Mouse (Mus musculus) embryonic facial prominence, embryonic 11.5 days (tissue): Measurements from ENCODE around the gene Gls2. TPM values are rescaled to one million over a fixed set of nuclear protein-coding genes. Genes with fewer than 3 reads are reported as not detected.

Experiments used
- ATAC-seq: fragments of 200-750 bp; cut with Nextera tagmentation; replicated peaks from 2 replicates; pipeline ENCODE4 v1.8.0; 2017; ENCODE audit warnings: low read depth; ENCODE audit not compliant: insufficient number of reproducible peaks, low FRiP score, low TSS enrichment
- DNase-seq: peaks from one replicate; pipeline ENCODE4 v3.0.0-alpha.2; 2015; ENCODE audit warnings: low spot score
- H3K27ac ChIP-seq: fragments of 300-500 bp; sonication (generic); replicated peaks from 2 replicates; pipeline ENCODE4 v1.5.1; 2014; ENCODE audit warnings: mild to moderate bottlenecking, low read depth, low read length, control low read depth
- H3K27me3 ChIP-seq: fragments of 300-500 bp; sonication (generic); 2 replicates; pipeline ENCODE4 v1.6.1; 2014; ENCODE audit warnings: mild to moderate bottlenecking, low read length, moderate library complexity, mixed read lengths; ENCODE audit not compliant: control insufficient read depth, insufficient read depth
- H3K36me3 ChIP-seq: fragments of 300-500 bp; sonication (generic); replicated peaks from 2 replicates; pipeline ENCODE4 v1.6.1; 2014; ENCODE audit warnings: low read depth, mild to moderate bottlenecking, low read length, moderate library complexity, mixed read lengths; ENCODE audit not compliant: control insufficient read depth, insufficient read depth
- H3K4me1 ChIP-seq: fragments of 300-500 bp; sonication (generic); 2 replicates; pipeline ENCODE4 v1.6.1; 2014; ENCODE audit warnings: low read length, mixed read lengths; ENCODE audit not compliant: control insufficient read depth, insufficient read depth
- H3K4me2 ChIP-seq: fragments of 300-500 bp; sonication (generic); 2 replicates; pipeline ENCODE4 v1.6.1; 2014; ENCODE audit warnings: low read depth, mild to moderate bottlenecking, control low read depth, low read length, moderate library complexity
- H3K4me3 ChIP-seq: fragments of 300-500 bp; sonication (generic); 2 replicates; pipeline ENCODE4 v1.5.1; 2014; ENCODE audit warnings: low read depth, low read length, control low read depth
- H3K9ac ChIP-seq: fragments of 300-500 bp; sonication (generic); replicated peaks from 2 replicates; pipeline ENCODE4 v1.6.1; 2014; ENCODE audit warnings: mild to moderate bottlenecking, control low read depth, low read length
- H3K9me3 ChIP-seq: fragments of 300-500 bp; sonication (generic); replicated peaks from 2 replicates; pipeline ENCODE4 v1.6.1; 2016; ENCODE audit warnings: mild to moderate bottlenecking, low read length, inconsistent platforms, mixed read lengths; ENCODE audit not compliant: control insufficient read depth
- WGBS: fragments of 180-500 bp; shearing (Covaris S2); extraction: QIAGEN DNeasy Blood & Tissue Kit; methylation state at CpG from one replicate; pipeline ENCODE4 v1.1.7; 2014; 5-methylcytosine and 5-hydroxymethylcytosine counted together
- polyA plus RNA-seq: library from polyadenylated mRNA; unstranded; fragments of >200 nt; fragmentation: Nextera tagmentation; extraction: Ambion mirVana; gene quantifications from 2 replicates; pipeline ENCODE4 v1.2.1, GENCODE M21; 2014

Gls2 gene
- polyA plus RNA-seq, 1 experiment from 2014 or later = 0.76 TPM

DNA sequence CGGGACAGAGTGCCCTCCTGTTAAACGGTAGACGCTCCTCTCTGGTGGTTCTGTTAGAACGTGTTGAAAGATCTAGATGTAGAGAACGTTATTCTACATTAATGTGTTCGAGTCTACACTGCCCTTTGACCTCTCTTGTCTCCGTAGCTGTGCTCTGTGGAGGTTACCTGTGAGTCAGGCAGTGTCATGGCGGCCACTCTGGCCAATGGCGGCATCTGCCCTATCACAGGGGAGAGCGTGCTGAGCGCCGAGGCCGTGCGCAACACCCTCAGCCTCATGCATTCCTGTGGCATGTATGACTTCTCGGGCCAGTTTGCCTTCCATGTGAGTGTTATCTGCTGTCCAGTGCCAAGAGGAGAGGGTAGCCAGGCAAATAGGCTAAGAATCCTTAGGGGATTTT, 10.7 kb downstream of the Gls2 start:
- H3K4me1 ChIP-seq = no peaks in the 10 kb centered on the region
- no peaks in the 10 kb centered on the region for H3K27me3 ChIP-seq
- WGBS = 87% methylated on average over 15 of the region's 15 CpGs
- DNase-seq (no peak), ATAC-seq (no peak)
- no peak overlapping the region for H3K9ac ChIP-seq
- H3K27ac ChIP-seq = no peak overlapping the region
- no peaks in the 10 kb centered on the region for H3K9me3 ChIP-seq
- no peaks in the 10 kb centered on the region for H3K36me3 ChIP-seq
- H3K4me2 ChIP-seq = no peak overlapping the region
- no peak overlapping the region for H3K4me3 ChIP-seq

DNA sequence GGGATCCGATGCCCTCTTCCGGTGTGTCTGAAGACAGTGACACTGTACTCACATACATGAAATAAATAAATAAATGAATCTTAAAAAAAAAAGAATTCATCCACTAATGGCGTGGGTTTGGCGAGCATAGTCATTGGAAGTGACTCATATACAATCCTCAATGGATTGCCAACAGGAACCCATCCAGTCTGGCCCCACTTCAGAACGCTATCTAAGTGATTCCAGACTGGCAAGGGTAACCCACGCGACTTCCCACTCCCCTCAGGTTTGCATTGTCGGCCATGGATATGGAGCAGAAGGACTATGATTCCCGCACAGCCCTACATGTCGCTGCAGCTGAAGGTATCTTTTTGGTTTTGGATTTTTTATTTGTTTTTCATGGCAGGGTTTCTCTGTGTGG, 14.1 kb downstream of the Gls2 start:
- no peak overlapping the region for H3K4me2 ChIP-seq
- no peak for ATAC-seq
- H3K4me3 ChIP-seq = no peak overlapping the region
- no peak for DNase-seq
- WGBS = 91% methylated on average over 10 of the region's 10 CpGs
- no peaks in the 10 kb centered on the region for H3K36me3 ChIP-seq
- no peaks in the 10 kb centered on the region for H3K27me3 ChIP-seq
- H3K4me1 ChIP-seq = peaks cover 2% of the 10 kb centered on the region; the same call in 1 of the 2 replicates
- H3K27ac ChIP-seq = no peak overlapping the region
- no peak overlapping the region for H3K9ac ChIP-seq
- no peaks in the 10 kb centered on the region for H3K9me3 ChIP-seq

DNA sequence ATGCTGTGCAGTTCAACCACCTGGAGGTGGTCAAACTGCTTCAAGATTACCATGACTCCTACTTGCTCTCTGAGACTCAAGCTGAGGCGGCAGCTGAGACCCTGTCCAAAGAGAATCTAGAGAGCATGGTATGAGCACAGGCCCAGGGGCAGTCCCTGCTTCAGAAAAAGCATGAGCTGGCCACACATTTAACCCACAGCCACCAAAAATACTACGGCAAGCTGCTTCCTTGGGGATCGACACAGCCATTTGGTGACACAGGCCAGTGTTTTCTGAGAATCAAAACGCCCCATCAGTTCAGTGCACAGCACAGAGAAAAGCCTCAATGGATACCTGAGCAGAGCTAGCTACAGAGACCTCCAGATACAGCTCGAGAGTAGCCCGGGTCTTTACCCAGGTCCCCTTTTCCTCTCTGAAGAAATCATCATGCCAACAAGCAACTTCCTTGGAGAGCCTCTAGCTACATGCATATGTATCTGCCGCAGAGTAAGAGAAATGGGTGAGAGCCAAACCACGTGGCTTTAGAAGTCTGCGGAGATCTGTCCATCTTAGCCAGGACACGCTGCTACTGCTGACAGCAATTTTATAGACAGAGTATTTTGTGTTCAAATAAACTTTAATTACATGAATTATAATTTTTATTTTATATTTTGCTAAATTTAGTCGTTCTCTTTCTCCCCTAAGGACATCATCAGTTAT, 15.2 kb downstream of the Gls2 start:
- Histone ChIP-seq H3K9ac (no peak overlapping the region), H3K4me2 (no peak overlapping the region), H3K27ac (no peak overlapping the region), H3K36me3 (no peaks in the 10 kb centered on the region), H3K4me1 (peaks cover 2% of the 10 kb centered on the region; the same call in 1 of the 2 replicates), H3K4me3 (no peak overlapping the region), H3K27me3 (no peaks in the 10 kb centered on the region), H3K9me3 (no peaks in the 10 kb centered on the region)
- ATAC-seq = no peak
- WGBS = 93% methylated on average over 11 of the region's 11 CpGs
- DNase-seq = no peak

DNA sequence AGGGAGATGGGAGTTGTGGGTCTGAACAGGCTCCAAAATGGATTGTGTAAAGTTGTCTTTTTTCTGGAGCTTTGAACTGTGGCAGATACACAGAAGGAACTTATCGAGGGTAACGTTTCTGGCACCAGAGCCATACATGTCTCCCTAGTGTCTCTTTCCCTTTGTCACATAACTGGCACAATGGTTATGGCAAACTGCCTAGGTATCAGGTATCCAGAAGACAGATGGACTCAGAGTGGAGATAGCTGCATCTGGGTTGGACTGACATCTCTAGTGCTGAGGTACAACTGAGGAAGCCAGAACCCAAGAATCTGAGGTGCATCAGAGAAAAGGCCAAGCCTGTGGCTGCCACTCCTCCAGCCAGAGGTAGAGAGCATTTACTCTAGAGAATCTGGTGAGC, 15.9 kb downstream of the Gls2 start:
- DNase-seq (no peak), ATAC-seq (no peak)
- Histone ChIP-seq H3K27ac (no peak overlapping the region), H3K4me1 (peaks cover 2% of the 10 kb centered on the region; the same call in 1 of the 2 replicates), H3K4me3 (no peak overlapping the region), H3K9ac (no peak overlapping the region), H3K4me2 (no peak overlapping the region), H3K36me3 (no peaks in the 10 kb centered on the region), H3K27me3 (no peaks in the 10 kb centered on the region), H3K9me3 (no peaks in the 10 kb centered on the region)
- 89% methylated on average over 2 of the region's 2 CpGs for WGBS

DNA sequence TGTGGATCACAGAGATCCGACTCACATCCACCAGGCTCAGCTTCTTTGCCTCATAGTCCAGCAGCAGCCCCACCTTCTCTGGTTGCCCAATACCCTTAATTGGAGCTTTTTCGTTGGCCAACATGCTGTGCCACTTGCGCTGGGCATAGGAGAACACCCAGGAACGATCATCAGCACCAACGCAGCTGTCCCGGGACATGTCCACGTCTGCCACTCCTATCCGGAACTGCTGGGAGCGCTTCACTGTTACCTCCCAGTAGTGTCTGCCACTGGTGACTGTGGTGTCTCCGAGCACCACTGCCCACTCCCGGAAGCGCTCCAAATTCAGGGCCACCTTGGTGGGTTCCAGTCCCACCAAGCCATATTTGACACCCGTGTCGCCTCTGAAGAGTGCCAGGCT, 16.7 kb downstream of the Gls2 start:
- peaks cover 2% of the 10 kb centered on the region; the same call in 1 of the 2 replicates for H3K4me1 ChIP-seq
- no peak overlapping the region for H3K27ac ChIP-seq
- no peaks in the 10 kb centered on the region for H3K9me3 ChIP-seq
- H3K36me3 ChIP-seq = no peaks in the 10 kb centered on the region
- 29% methylated on average over 14 of the region's 14 CpGs for WGBS
- 0 out of 2 replicates have a peak, but pooled peaks have one; percentile 18 for ATAC-seq
- H3K9ac ChIP-seq = peak overlapping the region; percentile 73
- no peaks in the 10 kb centered on the region for H3K27me3 ChIP-seq
- peak overlapping the region; percentile 80 for H3K4me2 ChIP-seq
- no peak for DNase-seq
- peak overlapping the region; percentile 64 for H3K4me3 ChIP-seq

DNA sequence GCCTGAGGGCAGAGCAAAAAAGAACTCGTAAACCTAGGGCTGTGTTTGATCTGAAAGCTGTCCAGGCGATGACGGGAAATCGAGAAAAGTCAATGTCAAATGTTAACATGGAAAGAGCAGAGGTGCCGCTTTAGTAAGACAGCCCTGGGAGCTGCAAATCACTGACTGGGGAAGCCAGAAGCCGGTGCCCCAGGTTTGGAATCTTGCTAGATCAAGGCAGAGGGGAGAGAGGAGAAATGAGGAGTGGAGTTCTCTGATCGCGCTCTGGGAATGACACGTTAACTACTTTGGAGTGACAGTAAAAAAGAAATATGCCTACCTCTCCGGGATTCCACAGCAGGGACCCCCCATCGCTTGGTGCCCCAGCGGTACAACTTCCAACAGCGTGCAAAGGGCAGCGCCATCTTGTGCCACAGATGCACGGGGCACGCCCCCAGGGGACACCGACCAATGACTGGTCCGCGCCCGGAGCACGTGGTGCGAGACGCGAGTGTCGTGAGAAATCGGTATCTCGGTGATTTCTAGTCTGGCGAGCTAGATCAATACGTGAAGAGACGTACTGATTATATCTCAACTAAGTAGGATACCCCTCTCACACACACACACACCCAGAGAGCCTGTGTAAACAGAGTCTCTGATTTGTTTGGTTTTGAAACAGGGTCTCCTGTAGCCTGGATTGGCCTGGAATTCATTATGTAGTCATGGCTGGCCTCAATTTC, 17.3 kb downstream of the Gls2 start, which contains the start of gene Spryd4:
Gene Spryd4, minus strand, starts transcription at position 418 of the 719 bp plus-strand sequence.
- Histone ChIP-seq H3K4me3 (peak within 1 kb of the TSS; percentile 64), H3K36me3 (no peaks in the 10 kb centered on the region), H3K9me3 (no peaks in the 10 kb centered on the region), H3K27ac (no peak within 1 kb of the TSS), H3K9ac (peak within 1 kb of the TSS; percentile 73), H3K4me1 (peaks cover 2% of the 10 kb centered on the region; the same call in 1 of the 2 replicates), H3K27me3 (no peaks in the 10 kb centered on the region), H3K4me2 (peak within 1 kb of the TSS; percentile 80)
- DNase-seq (peak; percentile 97), ATAC-seq (peak; percentile 89)
- WGBS = under 1% methylated on average over 30 of the region's 30 CpGs

DNA sequence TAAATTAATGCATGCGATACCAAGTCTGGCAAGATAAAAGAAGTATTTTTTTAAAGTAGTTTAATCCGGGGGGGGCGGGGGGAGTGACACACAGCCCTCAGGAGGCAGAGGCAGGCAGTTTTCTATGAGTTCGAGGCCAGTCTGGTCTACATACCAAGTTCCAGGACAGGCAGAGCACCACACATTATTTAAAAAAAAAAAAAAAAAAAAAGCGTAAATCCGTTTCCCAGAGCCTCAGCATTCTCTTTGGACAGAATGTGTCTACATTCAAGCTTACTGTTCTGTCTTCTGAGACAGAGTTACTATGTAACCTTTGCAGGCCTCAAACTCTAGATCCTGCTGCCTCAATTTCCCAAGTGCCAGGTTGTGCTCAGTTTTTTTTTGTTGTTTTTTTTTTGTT, 17.9 kb downstream of the Gls2 start:
- no peak for ATAC-seq
- peaks cover 2% of the 10 kb centered on the region; the same call in 1 of the 2 replicates for H3K4me1 ChIP-seq
- peak overlapping the region; percentile 40; the same call in 1 of the 2 replicates for H3K9ac ChIP-seq
- WGBS = 42% methylated on average over 6 of the region's 6 CpGs
- DNase-seq = no peak
- no peaks in the 10 kb centered on the region for H3K36me3 ChIP-seq
- H3K4me2 ChIP-seq = peak overlapping the region; percentile 80
- H3K27ac ChIP-seq = no peak overlapping the region
- H3K27me3 ChIP-seq = no peaks in the 10 kb centered on the region
- no peaks in the 10 kb centered on the region for H3K9me3 ChIP-seq
- peak overlapping the region; percentile 64 for H3K4me3 ChIP-seq

DNA sequence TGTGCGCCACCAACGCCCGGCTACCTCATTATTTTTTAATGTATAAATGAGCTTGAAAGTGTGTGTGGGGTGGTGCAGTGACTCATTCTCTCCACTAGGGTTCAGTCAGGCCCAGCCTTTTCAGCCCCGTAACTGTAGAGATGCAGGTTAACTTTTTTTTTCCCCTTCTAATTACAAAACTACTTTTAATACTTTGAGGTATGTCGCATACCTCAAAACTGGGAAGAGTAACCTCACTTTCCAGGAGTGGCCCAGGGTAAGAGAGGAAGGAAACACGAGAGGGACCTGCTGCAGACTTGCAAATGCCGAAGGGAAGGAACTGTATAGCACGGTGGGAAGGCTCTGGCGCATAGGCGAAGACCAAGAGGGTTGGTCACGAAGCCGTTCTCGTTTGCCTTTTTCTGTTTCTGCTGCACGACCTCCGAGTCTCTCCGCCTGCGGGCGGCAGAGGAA, 18.6 kb downstream of the Gls2 start:
- Histone ChIP-seq H3K9ac (peak overlapping the region; percentile 37; the same call in 1 of the 2 replicates), H3K36me3 (no peaks in the 10 kb centered on the region), H3K4me3 (peak overlapping the region; percentile 20), H3K27ac (no peak overlapping the region), H3K4me2 (peak overlapping the region; percentile 36), H3K27me3 (no peaks in the 10 kb centered on the region), H3K4me1 (peaks cover 2% of the 10 kb centered on the region; the same call in 1 of the 2 replicates), H3K9me3 (no peaks in the 10 kb centered on the region)
- ATAC-seq (no peak), DNase-seq (peak; percentile 76)
- 3% methylated on average over 18 of the region's 18 CpGs for WGBS
